Mouse (Mus musculus): ENCODE measurements at regions not wholly inside any gene's neighbourhood (a gene's known extent, or its start where the extent isn't known, plus 50 kb on each side); places are given as distances from the start of the nearest gene placed in this dataset.

- TF ChIP-seq JUND (IDR thresholded peaks at IDR 0.05; ENCODE audit: low read depth, low read length): no peak
- no peak for TF ChIP-seq MAX (IDR thresholded peaks at IDR 0.05; ENCODE audit: low read length)
- no peak for TF ChIP-seq RCOR1 (IDR thresholded peaks at IDR 0.05; ENCODE audit: low read depth, low read length)
- no peak for TF ChIP-seq UBTF (IDR thresholded peaks at IDR 0.05; ENCODE audit: borderline replicate concordance, insufficient read depth, low read depth, low read length)
- TF ChIP-seq BHLHE40 (IDR thresholded peaks at IDR 0.05; ENCODE audit: borderline replicate concordance, low read depth, low read length): no peak
- TF ChIP-seq CTCF (IDR thresholded peaks at IDR 0.05 in 2 of 3, conservative IDR thresholded peaks at IDR 0.05 in 1 of 3; ENCODE audit: control insufficient read depth in 1 of 3, insufficient read depth in 1 of 3, low read depth in 2 of 3, low read length in 3 of 3, poor library complexity in 1 of 3, severe bottlenecking in 1 of 3): no peak
- TF ChIP-seq POLR2A (IDR thresholded peaks at IDR 0.05; ENCODE audit: control insufficient read depth in 1 of 2, insufficient read depth in 1 of 2, low read depth in 1 of 2, low read length in 2 of 2, poor library complexity in 1 of 2): no peak
- no peak for TF ChIP-seq MXI1 (IDR thresholded peaks at IDR 0.05; ENCODE audit: low read depth, low read length)
- no peak for TF ChIP-seq NRF1 (IDR thresholded peaks at IDR 0.05; ENCODE audit: insufficient read depth, low read depth, low read length, poor library complexity, severe bottlenecking)
- TF ChIP-seq TAL1 (IDR thresholded peaks at IDR 0.05; ENCODE audit: low read length): no peak
Observed at GRCm38 (mm10) chr9:71379731-71380250, 105.9 kb downstream of the Polr2m start.
